In the genomic region with DNA sequence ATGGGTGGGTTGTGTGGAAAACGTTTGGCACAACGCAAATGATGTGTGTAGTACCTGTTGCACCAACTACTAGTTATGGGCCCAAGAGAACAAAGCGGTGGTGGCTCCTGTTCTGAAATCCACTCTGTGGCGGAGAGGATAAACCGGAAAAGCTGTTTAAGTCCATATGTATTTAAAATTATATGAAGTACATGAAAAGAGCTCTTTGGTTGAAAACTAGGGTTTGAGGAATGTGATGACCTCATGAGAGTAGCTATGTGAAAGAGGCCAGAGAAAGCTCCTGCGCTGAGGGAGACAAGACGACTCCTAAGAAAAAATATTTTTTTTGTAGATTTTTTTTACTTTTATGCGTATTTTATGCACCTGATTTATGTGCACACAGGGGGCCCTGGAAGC, we compare ENCODE assay signal across 8 mouse cellular contexts. TPM values are rescaled to one million over a fixed set of nuclear protein-coding genes. Genes with fewer than 3 reads are reported as not detected.
DNase-seq lines count a peak whose midpoint lies in the region; ATAC-seq and TF ChIP-seq lines count a peak whose summit lies in the region.

No protein-coding gene starts in this region.

- H3K36me3 ChIP-seq in kidney, embryonic 15.5 days: no peaks in the 10 kb centered on the region
- H3K36me3 ChIP-seq in hindbrain, embryonic 13.5 days: no peaks in the 10 kb centered on the region
- no peaks in the 10 kb centered on the region for H3K36me3 ChIP-seq in midbrain, embryonic 14.5 days (ENCODE audit: control insufficient read depth, insufficient read depth, low read length)

- WGBS in kidney, embryonic 15.5 days: 36% methylated on average over 8 of the region's 8 CpGs
- 47% methylated on average over 8 of the region's 8 CpGs for WGBS in bone marrow, adult 2 months
- 50% methylated on average over 8 of the region's 8 CpGs for WGBS in hindbrain, embryonic 13.5 days
- 44% methylated on average over 8 of the region's 8 CpGs for WGBS in midbrain, embryonic 14.5 days

- peaks cover 23% of the 10 kb centered on the region for H3K4me1 ChIP-seq in kidney, embryonic 15.5 days
- H3K4me1 ChIP-seq in bone marrow, adult 2 months (ENCODE audit: control insufficient read depth, insufficient read depth, low read length): peaks cover 3% of the 10 kb centered on the region
- peaks cover 15% of the 10 kb centered on the region for H3K4me1 ChIP-seq in hindbrain, embryonic 13.5 days (replicated peaks)
- peaks cover 13% of the 10 kb centered on the region; the same call in 1 of the 2 replicates for H3K4me1 ChIP-seq in midbrain, embryonic 14.5 days (ENCODE audit: control insufficient read depth, insufficient read depth, low read length)

- peak overlapping the region; percentile 90 for H3K4me3 ChIP-seq in kidney, embryonic 15.5 days (replicated peaks)
- H3K4me3 ChIP-seq in bone marrow, adult 2 months (replicated peaks; ENCODE audit: control insufficient read depth, low read depth, low read length): peak overlapping the region; percentile 50
- H3K4me3 ChIP-seq in hindbrain, embryonic 13.5 days: peak overlapping the region; percentile 94
- H3K4me3 ChIP-seq in midbrain, embryonic 14.5 days (replicated peaks; ENCODE audit: low read depth, low read length): peak overlapping the region; percentile 86

- peak overlapping the region; percentile 85 for H3K27ac ChIP-seq in kidney, embryonic 15.5 days
- no peak overlapping the region for H3K27ac ChIP-seq in bone marrow, adult 2 months (ENCODE audit: control insufficient read depth, insufficient read depth, low read depth, low read length, poor library complexity)
- peak overlapping the region; percentile 59 for H3K27ac ChIP-seq in hindbrain, embryonic 13.5 days
- peak overlapping the region; percentile 68 for H3K27ac ChIP-seq in midbrain, embryonic 14.5 days (replicated peaks; ENCODE audit: low read depth, low read length)

- DNase-seq in kidney, adult 18-20 months: no peak
- no peak for DNase-seq in midbrain, embryonic 14.5 days
- no peak for DNase-seq in adrenal gland, adult 8-10 months
- DNase-seq in spleen, postnatal 36 days (ENCODE audit: low spot score in 2 of 2): no peak

- no peak for TF ChIP-seq POLR2A in bone marrow, adult 2 months (IDR thresholded peaks at IDR 0.05; ENCODE audit: borderline replicate concordance, control insufficient read depth, low read depth, low read length)

- H3K9ac ChIP-seq in kidney, embryonic 15.5 days: peak overlapping the region; percentile 98; the same call in 1 of the 2 replicates
- H3K9ac ChIP-seq in hindbrain, embryonic 13.5 days: peak overlapping the region; percentile 97; the same call in 1 of the 2 replicates
- peak overlapping the region; percentile 90 for H3K9ac ChIP-seq in midbrain, embryonic 14.5 days (replicated peaks; ENCODE audit: low read length)

- no peaks in the 10 kb centered on the region for H3K9me3 ChIP-seq in kidney, embryonic 15.5 days (replicated peaks)
- no peaks in the 10 kb centered on the region for H3K9me3 ChIP-seq in hindbrain, embryonic 13.5 days
- no peaks in the 10 kb centered on the region for H3K9me3 ChIP-seq in midbrain, embryonic 14.5 days (ENCODE audit: control insufficient read depth, low read length)

- ATAC-seq in kidney, embryonic 15.5 days (replicated peaks; ENCODE audit: low FRiP score): peak; percentile 0; the same call in 1 of the 2 replicates
- no peak; the same call in 1 of the 2 replicates for ATAC-seq in hindbrain, embryonic 13.5 days (ENCODE audit: low FRiP score)
- no peak for ATAC-seq in midbrain, embryonic 14.5 days (ENCODE audit: low FRiP score, low TSS enrichment)
- no peak; the same call in 1 of the 2 replicates for ATAC-seq in cerebellum, adult (ENCODE audit: insufficient number of reproducible peaks, low FRiP score, low TSS enrichment)

- H3K27me3 ChIP-seq in kidney, embryonic 15.5 days: no peaks in the 10 kb centered on the region
- H3K27me3 ChIP-seq in hindbrain, embryonic 13.5 days: no peaks in the 10 kb centered on the region
- H3K27me3 ChIP-seq in midbrain, embryonic 14.5 days (ENCODE audit: control insufficient read depth, insufficient read depth, low read length): no peaks in the 10 kb centered on the region

- no peak for TF ChIP-seq CTCF in bone marrow, adult 2 months (IDR thresholded peaks at IDR 0.05; ENCODE audit: control insufficient read depth, insufficient read depth, low read length)

- peak overlapping the region; percentile 89 for H3K4me2 ChIP-seq in kidney, embryonic 15.5 days
- H3K4me2 ChIP-seq in hindbrain, embryonic 13.5 days: peak overlapping the region; percentile 73
- peak overlapping the region; percentile 68 for H3K4me2 ChIP-seq in midbrain, embryonic 14.5 days (ENCODE audit: low read length)

RNA-seq across cellular contexts. Expression of gene Fbxo10, which starts 0.5 kb away (rescaled TPM):
- polyA plus RNA-seq in kidney, embryonic 15.5 days (2015; fragmentation: Nextera tagmentation; extraction: Ambion mirVana): 13.5 and 16.0 TPM in 2 replicates
- polyA plus RNA-seq in bone marrow, adult 2 months (2011; ENCODE audit: insufficient read depth, insufficient read length, low replicate concordance, missing spikeins): 4.7 and 7.6 TPM in 2 replicates
- polyA plus RNA-seq in hindbrain, embryonic 13.5 days (2015; fragmentation: Nextera tagmentation; extraction: Ambion mirVana): 13.6 and 15.9 TPM in 2 replicates
- polyA plus RNA-seq in midbrain, embryonic 14.5 days (2014; fragmentation: Nextera tagmentation; extraction: Ambion mirVana): 10.5 and 11.2 TPM in 2 replicates
- 10 to 100 TPM; 11.6 to 19.8 (median 15.7) TPM for total RNA-seq in adrenal gland, adult 8-10 months (2022)

RNA-seq across cellular contexts. Expression of gene Tomm5, which starts 23.0 kb away (rescaled TPM):
- polyA plus RNA-seq in kidney, embryonic 15.5 days (2015; fragmentation: Nextera tagmentation; extraction: Ambion mirVana): 247 and 270 TPM in 2 replicates
- 70.0 and 74.4 TPM in 2 replicates for polyA plus RNA-seq in bone marrow, adult 2 months (2011; ENCODE audit: insufficient read depth, insufficient read length, low replicate concordance, missing spikeins)
- 159 and 163 TPM in 2 replicates for polyA plus RNA-seq in hindbrain, embryonic 13.5 days (2015; fragmentation: Nextera tagmentation; extraction: Ambion mirVana)
- polyA plus RNA-seq in midbrain, embryonic 14.5 days (2014; fragmentation: Nextera tagmentation; extraction: Ambion mirVana): 157 and 179 TPM in 2 replicates
- 10 to 100 TPM; 58.8 to 88.7 (median 70.4) TPM for total RNA-seq in adrenal gland, adult 8-10 months (2022)
